Mouse (Mus musculus) left cerebral cortex, adult 2 months (tissue): ENCODE measurements around the gene Dnajc1. TPM values are rescaled to one million over a fixed set of nuclear protein-coding genes. Genes with fewer than 3 reads are reported as not detected.

Source experiments
- DNase-seq, 2 experiments: peaks; one replicate each; pipeline ENCODE4 v3.0.0; 2021 to 2022; ENCODE audit warnings: low spot score in 2 of 2, mixed read lengths in 1 of 2; ENCODE audit errors: extremely low spot score in 1 of 2
- H3K27ac ChIP-seq: fragments of 200-600 bp; 2 replicates; pipeline ENCODE4 v1.8.1; 2022
- H3K4me3 ChIP-seq: fragments of 200-600 bp; 2 replicates; pipeline ENCODE4 v1.8.1; 2022
- CTCF ChIP-seq: fragments of 200-600 bp; IDR thresholded peaks from 2 replicates; pipeline ENCODE4 v1.8.1; 2022; ENCODE audit warnings: antibody characterized with exemption, mild to moderate bottlenecking, moderate library complexity
- intact Hi-C: fragments of 180-260 bp; cut with DNase I; formaldehyde crosslinking; loops from one replicate; pipeline ENCODE4 v1.15.1; 2025
- total RNA-seq, 2 experiments: library from RNA; stranded (reverse); gene quantifications; 2 replicates each; pipeline ENCODE4 v1.2.3; 2021

Gene Dnajc1
- total RNA-seq, 2 experiments from 2014 or later, result 19.9 to 25.6 TPM

DNA sequence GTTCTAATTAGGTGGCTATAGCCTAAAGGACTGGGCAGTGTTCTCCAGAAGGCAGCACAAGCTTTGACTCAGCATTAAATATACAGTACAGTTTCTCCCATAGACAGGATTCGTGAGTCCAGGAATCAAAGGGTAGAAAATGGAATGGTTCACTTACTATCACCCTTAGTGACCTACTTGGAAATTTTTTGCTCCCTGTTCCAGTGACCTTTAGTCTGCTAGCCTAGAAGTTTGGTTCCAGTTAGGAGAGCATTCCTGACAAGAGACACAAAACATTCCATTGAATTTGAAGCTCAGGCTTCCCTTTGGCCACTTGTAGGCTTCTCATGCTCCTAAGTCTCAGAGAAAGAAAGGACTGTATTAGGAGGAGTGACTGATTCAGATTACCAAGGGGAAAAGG is 126.9 kb downstream of the Dnajc1 start:
- no peak overlapping the region for H3K27ac ChIP-seq
- no peak for TF ChIP-seq CTCF
- DNase-seq, result no peak
- H3K4me3 ChIP-seq, result no peak overlapping the region
- intact Hi-C loops, result no loop called here

- no peak overlapping the region for H3K4me3 ChIP-seq
- peak; percentile 15 for TF ChIP-seq CTCF
- no peak overlapping the region for H3K27ac ChIP-seq
- DNase-seq, result no peak
- intact Hi-C loops, result no loop called here
Measured at GRCm38 (mm10) chr2:18264579-18264978, 128.1 kb downstream of the Dnajc1 start.

- Histone ChIP-seq H3K27ac (no peak overlapping the region), H3K4me3 (no peak overlapping the region)
- no peak for DNase-seq
- intact Hi-C loops, result no loop called here
- TF ChIP-seq CTCF, result no peak
Measured at GRCm38 (mm10) chr2:18262298-18262697, 130.3 kb downstream of the Dnajc1 start.

DNA sequence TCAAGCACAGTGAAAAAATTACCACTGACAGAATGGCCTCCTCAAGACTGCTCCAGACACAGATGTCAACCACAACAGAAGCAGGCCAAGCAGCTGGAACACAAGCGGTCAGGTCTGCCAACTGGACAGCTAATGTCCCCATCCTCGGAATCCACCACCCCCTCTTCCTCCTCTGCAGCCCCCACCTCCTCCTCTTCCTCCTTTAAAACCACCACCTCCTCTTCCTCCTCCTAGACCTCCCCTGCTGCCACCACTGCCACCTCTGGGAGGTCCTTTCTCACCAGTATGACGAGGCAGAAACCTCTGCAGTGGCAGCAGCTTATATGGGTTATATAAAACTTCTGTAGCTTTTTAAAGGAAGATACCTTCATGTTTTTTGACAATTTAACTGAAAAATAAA is 143.4 kb downstream of the Dnajc1 start:
- TF ChIP-seq CTCF, result no peak
- DNase-seq, result no peak
- Histone ChIP-seq H3K4me3 (no peak overlapping the region), H3K27ac (no peak overlapping the region)
- intact Hi-C loops, result no loop called here

DNA sequence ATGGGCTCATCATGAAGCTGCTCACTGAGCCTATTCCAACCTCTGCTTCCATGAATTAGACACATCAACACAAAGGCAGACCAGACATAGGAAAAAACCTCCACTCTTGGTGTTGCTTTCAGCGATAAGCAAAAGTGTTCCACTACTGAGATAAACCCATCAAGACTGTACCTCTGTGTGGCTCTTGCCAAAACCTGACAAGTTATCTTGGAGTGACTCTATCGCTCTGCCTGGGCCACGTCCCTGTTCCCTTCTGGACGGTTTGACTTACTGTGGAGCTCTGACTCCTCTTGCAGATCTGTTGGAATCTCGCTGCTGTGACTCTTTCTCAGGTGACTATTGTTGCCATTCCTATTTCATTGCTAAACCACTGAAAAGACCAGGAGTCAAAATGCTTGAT is 157.1 kb downstream of the Dnajc1 start:
- intact Hi-C loops, result no loop called here
- Histone ChIP-seq H3K4me3 (no peak overlapping the region), H3K27ac (no peak overlapping the region)
- no peak for TF ChIP-seq CTCF
- DNase-seq, result no peak

GRCm38 (mm10) chr2:18232883-18233567 is 159.6 kb downstream of the Dnajc1 start:
- intact Hi-C loops, result no loop called here
- no peak for DNase-seq
- Histone ChIP-seq H3K27ac (no peak overlapping the region), H3K4me3 (no peak overlapping the region)
- no peak for TF ChIP-seq CTCF

- TF ChIP-seq CTCF, result no peak
- Histone ChIP-seq H3K4me3 (no peak overlapping the region), H3K27ac (no peak overlapping the region)
- intact Hi-C loops, result no loop called here
- DNase-seq, result no peak
Measured at GRCm38 (mm10) chr2:18231143-18231542, 161.5 kb downstream of the Dnajc1 start.

DNA sequence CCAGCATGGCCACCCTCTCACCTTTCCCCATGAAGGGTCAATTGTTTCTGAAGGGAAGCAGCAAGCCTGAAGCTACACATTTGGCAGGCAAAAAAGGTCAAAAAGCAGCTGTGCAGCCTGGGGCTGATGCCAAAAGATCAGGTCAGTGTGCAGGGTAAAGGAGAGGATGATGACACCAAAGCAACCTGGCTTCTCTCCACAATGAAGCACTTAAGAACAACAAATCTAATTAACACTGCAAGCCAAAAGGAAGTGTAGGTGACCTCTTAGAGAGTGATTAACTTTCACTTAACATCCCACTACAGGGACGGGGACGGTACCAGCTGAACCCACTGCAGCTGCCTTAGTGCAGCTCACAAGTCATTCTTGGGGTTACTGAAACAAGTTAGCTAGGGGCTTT is 163.4 kb downstream of the Dnajc1 start:
- no peak overlapping the region for H3K27ac ChIP-seq
- intact Hi-C loops, result no loop called here
- TF ChIP-seq CTCF, result no peak
- H3K4me3 ChIP-seq, result no peak overlapping the region
- no peak for DNase-seq

- no peak for DNase-seq
- no peak overlapping the region for H3K4me3 ChIP-seq
- H3K27ac ChIP-seq, result no peak overlapping the region
- TF ChIP-seq CTCF, result no peak
- intact Hi-C loops, result no loop called here
Measured at GRCm38 (mm10) chr2:18228486-18229062, 164.1 kb downstream of the Dnajc1 start.

DNA sequence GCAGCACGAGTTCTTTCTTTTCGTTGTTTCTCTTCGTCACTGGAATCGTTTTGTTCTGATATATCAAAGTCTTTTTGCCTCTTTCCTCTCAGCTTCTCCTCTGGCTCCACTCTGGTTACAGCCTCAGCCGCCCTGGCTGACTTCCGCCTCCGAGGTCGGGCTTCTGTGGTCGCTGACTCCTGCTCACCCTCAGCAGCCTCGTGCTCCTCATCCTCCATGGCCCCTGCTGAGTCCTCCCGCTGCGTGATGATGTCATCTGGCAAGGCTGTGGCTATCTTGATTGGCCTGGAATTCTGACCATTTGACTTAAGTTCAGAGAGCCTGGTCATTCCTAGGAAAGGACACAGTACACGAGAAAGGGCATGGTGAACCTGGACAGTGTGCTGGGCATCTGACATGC is 173.1 kb downstream of the Dnajc1 start:
- intact Hi-C loops, result loop anchor here (10.0 kb wide), 1 partner anchor 455 kb away; the partner anchor contains the start of genes Bmi1 and Commd3
- no peak overlapping the region for H3K27ac ChIP-seq
- DNase-seq, result no peak
- TF ChIP-seq CTCF, result no peak
- H3K4me3 ChIP-seq, result no peak overlapping the region

GRCm38 (mm10) chr2:18219136-18219535 is 173.5 kb downstream of the Dnajc1 start:
- no peak overlapping the region for H3K4me3 ChIP-seq
- H3K27ac ChIP-seq, result no peak overlapping the region
- intact Hi-C loops, result loop anchor here (10.0 kb wide), 1 partner anchor 456 kb away; the partner anchor contains the start of genes Bmi1 and Commd3
- DNase-seq, result no peak
- no peak for TF ChIP-seq CTCF

GRCm38 (mm10) chr2:18218500-18218899 is 174.1 kb downstream of the Dnajc1 start:
- no peak for TF ChIP-seq CTCF
- intact Hi-C loops, result loop anchor here (10.0 kb wide), 1 partner anchor 456 kb away; the partner anchor contains the start of genes Bmi1 and Commd3
- no peak overlapping the region for H3K4me3 ChIP-seq
- peak overlapping the region; percentile 36 for H3K27ac ChIP-seq
- no peak for DNase-seq

DNA sequence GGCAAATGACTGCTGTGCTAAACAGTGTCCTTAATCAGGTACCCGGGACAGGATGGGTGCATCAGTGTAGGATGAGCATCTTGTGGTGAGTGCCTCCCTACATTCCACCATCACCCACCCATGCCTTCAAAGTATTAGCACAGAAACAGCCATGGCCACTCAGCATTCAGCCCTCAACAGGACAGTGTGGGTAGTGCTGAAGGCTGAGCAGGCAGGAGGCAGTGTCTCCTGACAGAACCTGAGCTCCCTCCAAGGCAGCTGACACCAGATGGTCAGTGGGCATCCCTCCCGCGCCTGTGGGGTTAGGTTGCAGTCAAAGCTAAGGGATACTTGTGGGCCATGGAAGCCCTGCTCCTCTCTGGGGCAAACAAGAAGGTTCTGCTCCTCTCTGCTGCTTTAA is 174.8 kb downstream of the Dnajc1 start:
- Histone ChIP-seq H3K27ac (no peak overlapping the region), H3K4me3 (no peak overlapping the region)
- intact Hi-C loops, result loop anchor here (10.0 kb wide), 1 partner anchor 457 kb away; the partner anchor contains the start of genes Bmi1 and Commd3
- TF ChIP-seq CTCF, result peak; percentile 38
- DNase-seq, result peak in 1 of 2 experiments; percentile 48
